Mouse (Mus musculus): ENCODE results near the gene Setd1b. TPM values are rescaled to one million over a fixed set of nuclear protein-coding genes. Genes with fewer than 3 reads are reported as not detected.

Setd1b gene
- polyA plus RNA-seq, 1 experiment from 2014 or later = 13.6 TPM

DNA sequence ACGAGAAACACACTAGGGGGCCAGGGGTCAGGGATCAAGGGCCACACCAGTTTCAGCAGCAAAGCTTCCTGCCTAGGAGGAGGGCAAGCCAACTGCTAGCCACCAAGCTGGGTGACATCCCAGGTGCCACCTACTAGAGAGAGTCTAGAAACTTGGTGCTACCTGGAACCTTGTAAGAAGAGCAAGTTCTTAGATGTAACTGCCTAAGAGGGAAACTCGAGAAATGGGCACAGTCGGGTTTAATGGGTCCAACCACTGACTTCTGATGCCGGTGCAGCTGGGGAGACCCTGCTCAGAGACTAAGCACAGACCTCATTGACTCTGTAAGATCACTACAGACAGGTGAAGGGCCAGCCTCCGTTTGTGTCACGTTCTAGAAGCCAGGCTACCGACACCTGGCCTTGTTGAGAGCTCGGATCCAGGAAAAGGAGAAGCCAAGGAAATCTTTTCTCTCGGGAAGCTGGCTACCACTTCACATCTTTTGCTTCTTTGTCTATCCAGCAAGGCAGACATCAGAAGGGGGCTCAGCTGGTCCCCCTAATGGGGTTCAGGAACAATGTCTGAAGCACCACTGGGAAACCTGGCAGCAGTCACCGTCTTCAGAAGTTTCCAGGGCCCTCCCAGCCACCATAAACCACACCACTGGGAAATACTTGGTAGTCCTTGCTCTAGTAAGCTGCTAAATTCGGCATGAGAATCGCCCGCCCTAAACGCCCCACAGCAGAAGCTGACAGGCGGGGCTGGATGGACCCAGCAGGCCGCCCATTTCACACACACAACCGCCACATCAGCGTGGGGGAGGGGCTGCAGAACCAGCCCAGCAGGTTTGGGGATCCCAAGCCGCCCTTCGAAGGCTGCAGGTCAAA lies 4.7 kb upstream of the Setd1b start:
- no peaks in the 10 kb centered on the region for H3K27me3 ChIP-seq
- peak overlapping the region; percentile 81 for H3K4me3 ChIP-seq (replicated peaks)
- peaks cover 61% of the 10 kb centered on the region for H3K4me1 ChIP-seq
- H3K9ac ChIP-seq = peak overlapping the region; percentile 99
- peak overlapping the region; percentile 100 for H3K4me2 ChIP-seq
- under 1% methylated on average over 20 of the region's 20 CpGs for WGBS
- ATAC-seq (ENCODE audit: low FRiP score) = no peak
- peaks cover 16% of the 10 kb centered on the region for H3K36me3 ChIP-seq (replicated peaks)
- peak overlapping the region; percentile 100 for H3K27ac ChIP-seq
- H3K9me3 ChIP-seq = no peaks in the 10 kb centered on the region

DNA sequence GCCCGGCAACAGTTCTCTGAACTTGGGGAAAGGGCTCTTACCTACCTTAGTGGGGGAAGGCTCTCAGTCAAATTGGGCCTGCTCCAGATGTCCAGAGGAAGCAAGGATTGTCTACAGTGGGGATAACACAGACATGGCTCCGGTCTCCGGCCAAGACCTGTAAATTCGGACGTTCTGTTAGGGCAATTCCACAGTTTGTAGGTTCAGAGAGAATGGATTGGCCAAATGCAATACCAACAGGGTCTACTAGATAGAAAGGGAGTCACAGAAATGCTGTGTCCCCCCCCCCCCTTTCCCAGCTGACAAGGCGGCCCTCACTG lies 4.1 kb upstream of the Setd1b start:
- peak overlapping the region; percentile 99 for H3K9ac ChIP-seq
- peaks cover 55% of the 10 kb centered on the region for H3K4me1 ChIP-seq
- peaks cover 16% of the 10 kb centered on the region for H3K36me3 ChIP-seq (replicated peaks)
- peak overlapping the region; percentile 100 for H3K4me2 ChIP-seq
- ATAC-seq (ENCODE audit: low FRiP score) = no peak
- 0% methylated on average over 6 of the region's 6 CpGs for WGBS
- H3K4me3 ChIP-seq (replicated peaks) = peak overlapping the region; percentile 81
- no peaks in the 10 kb centered on the region for H3K9me3 ChIP-seq
- no peaks in the 10 kb centered on the region for H3K27me3 ChIP-seq
- peak overlapping the region; percentile 100 for H3K27ac ChIP-seq

DNA sequence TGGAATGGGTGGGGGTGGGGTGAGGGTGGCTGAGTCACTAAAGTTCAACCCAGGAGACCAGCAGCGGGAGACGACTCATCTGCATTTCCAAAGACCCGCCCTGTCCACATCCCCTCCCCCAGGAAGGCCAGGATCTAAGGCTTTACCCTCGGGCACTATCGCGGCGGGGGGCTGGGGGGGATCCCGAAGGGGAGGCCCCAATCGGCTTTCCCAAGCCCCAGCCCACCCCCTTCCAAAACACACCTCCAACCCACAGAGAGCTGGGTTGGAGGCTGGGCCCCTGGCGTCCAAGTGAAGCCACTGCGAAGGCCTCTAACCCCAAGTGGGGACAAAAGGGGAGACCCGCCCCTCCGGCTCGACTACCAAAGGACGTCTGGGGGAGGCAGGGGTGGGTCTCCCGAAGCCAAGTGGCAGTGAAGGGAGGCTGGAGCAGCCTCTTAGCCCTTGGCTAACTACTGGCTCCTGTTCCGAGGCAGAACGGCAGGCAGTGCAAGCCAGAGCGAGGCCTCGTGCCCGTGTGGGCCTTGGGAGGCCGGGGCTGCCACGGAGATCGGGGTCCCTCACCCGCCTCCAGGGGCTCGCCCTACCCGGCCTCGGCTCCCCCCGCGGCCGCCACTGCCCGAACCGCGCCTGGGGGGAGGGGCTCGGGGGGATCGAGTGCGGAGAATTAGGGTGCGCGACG lies 3.6 kb upstream of the Setd1b start:
- H3K27ac ChIP-seq = peak overlapping the region; percentile 100
- ATAC-seq (ENCODE audit: low FRiP score) = peak; percentile 49
- no peaks in the 10 kb centered on the region for H3K27me3 ChIP-seq
- H3K9ac ChIP-seq = peak overlapping the region; percentile 99
- WGBS = under 1% methylated on average over 34 of the region's 40 CpGs
- peaks cover 50% of the 10 kb centered on the region for H3K4me1 ChIP-seq
- peak overlapping the region; percentile 100 for H3K4me2 ChIP-seq
- peak overlapping the region; percentile 81 for H3K4me3 ChIP-seq (replicated peaks)
- H3K9me3 ChIP-seq = no peaks in the 10 kb centered on the region
- peaks cover 16% of the 10 kb centered on the region for H3K36me3 ChIP-seq (replicated peaks)

DNA sequence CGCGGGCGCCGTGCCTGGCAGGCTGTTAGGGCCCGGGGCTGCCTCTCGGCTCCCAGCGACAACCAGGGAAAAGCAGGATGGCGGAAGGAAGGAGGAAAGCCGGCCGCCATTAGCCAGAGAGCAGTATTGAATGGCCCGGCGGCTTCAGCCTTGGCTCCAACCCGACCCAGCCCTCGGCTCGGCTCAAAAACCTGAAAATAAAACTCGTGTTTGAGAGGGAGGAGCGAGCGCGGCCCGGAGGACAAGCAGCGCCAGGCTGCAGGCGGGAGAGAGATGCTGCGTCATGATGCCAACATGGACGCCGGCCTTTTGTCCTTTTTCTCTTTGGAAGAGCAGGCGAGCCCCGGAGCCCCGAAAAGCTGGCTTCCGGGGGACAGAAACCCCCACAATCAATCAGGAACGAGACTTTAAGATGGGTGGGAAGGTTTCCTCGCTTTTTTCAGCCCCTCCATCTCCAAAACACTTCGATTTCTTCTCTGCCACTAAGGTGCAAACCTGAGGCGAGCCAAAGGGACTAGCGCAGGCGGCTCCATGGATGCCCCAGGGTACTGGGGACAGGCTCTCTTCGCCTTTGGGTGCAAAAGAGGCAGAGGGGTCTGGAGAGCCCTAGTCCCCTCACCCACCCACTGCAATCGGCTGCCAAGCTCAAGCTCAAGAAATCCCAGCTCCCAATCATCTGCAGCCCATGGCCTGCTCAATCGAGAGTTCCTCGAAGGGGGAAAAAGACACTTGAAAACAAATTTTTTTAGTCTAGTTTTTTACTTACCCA lies 2.9 kb upstream of the Setd1b start:
- peak overlapping the region; percentile 100 for H3K4me2 ChIP-seq
- peaks cover 16% of the 10 kb centered on the region for H3K36me3 ChIP-seq (replicated peaks)
- peak overlapping the region; percentile 81 for H3K4me3 ChIP-seq (replicated peaks)
- ATAC-seq (ENCODE audit: low FRiP score) = no peak
- peak overlapping the region; percentile 99 for H3K9ac ChIP-seq
- peaks cover 49% of the 10 kb centered on the region for H3K4me1 ChIP-seq
- under 1% methylated on average over 39 of the region's 39 CpGs for WGBS
- peak overlapping the region; percentile 100 for H3K27ac ChIP-seq
- H3K9me3 ChIP-seq = no peaks in the 10 kb centered on the region
- H3K27me3 ChIP-seq = no peaks in the 10 kb centered on the region

DNA sequence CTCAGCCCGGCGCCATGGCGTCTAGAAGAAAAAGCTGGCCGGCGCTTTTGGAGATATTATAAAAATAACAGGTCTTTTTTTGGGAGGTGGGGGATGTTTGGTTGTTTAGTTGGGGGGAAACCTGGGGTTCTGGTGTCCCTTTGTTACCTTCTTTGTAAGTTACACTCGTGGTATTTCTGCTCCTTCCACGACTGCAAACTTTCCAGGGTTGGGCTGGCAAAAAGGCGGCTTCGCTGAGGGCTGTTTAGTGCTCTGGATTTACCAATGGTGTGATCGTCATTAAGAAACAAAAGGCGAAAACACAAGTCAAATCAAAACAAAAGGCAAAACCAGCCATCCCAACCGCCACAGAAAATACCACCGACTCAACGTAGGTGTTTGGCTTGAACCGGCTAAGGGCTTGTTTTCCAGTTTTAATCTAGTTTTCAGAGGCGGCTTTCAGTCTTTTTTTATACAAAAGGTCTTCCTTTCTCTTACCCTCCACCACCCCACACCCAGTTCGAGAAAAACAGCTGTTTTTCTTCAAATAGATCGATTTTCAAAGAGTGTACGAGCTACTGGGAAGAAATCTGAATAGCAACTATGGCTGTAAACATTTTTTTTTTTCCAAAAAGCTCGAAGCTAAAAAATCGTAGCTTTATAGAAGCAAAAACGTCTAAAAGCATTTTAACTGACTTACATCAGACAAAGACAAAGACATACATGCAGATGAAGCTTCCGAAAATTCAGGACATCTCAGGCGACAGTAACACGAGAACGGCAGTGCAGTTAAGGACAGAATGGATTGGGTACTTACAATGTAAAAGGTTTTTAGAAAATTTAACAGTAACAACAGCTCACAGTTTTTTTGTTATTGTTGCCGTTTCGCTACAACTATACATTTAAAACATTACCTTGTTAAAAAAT lies 2.0 kb upstream of the Setd1b start:
- ATAC-seq (ENCODE audit: low FRiP score) = no peak
- Histone ChIP-seq H3K27ac (peak overlapping the region; percentile 100), H3K4me1 (peaks cover 49% of the 10 kb centered on the region), H3K4me2 (peak overlapping the region; percentile 100), H3K9ac (peak overlapping the region; percentile 99), H3K36me3 (replicated peaks) (peaks cover 13% of the 10 kb centered on the region; the same call in 1 of the 2 replicates), H3K27me3 (no peaks in the 10 kb centered on the region), H3K4me3 (replicated peaks) (peak overlapping the region; percentile 81), H3K9me3 (no peaks in the 10 kb centered on the region)
- WGBS = under 1% methylated on average over 28 of the region's 28 CpGs

DNA sequence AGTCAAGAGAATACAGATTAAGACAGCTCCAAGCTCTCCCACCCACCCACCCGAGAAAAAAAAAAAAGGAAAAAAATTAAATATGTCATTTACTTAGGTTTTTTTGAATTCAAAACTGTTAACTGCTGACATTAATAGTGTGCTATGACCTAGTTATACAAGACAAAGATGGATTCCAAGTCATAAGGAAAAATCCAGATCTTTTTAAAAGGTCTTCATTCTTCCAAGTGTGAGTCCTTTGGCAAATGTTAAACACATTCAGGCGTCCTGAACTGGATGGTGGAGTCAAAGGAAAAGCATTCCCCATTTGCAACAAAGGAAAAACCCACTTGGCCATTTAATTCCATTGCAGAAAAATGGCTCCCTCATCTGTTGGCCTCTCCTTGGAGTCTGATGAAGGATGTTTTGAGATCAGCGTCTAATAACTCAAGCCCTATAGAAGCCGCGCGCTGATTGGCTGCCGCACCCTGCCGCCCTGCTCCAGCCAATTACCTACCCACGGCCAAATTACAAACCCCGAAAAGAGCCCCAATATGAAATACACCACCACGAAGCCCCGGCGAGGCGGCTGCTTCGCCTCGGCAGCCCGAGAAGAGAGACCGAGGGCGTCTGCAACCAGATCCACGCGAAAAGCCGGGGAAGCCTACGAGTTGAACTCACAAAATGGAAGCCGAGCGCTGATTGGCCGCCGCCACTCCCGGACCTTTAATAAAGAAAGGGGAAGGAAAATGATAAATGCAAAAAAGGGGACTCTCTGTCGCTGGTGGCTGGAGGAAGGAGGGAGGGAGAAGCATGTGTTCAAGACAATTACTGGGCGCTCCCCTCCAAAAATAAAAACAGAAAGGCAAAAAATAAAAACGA lies 1.1 kb upstream of the Setd1b start:
- Histone ChIP-seq H3K4me3 (replicated peaks) (peak overlapping the region; percentile 81), H3K9ac (peak overlapping the region; percentile 99), H3K27me3 (no peaks in the 10 kb centered on the region), H3K9me3 (no peaks in the 10 kb centered on the region), H3K27ac (peak overlapping the region; percentile 100), H3K4me1 (peaks cover 49% of the 10 kb centered on the region), H3K4me2 (peak overlapping the region; percentile 100), H3K36me3 (replicated peaks) (peaks cover 14% of the 10 kb centered on the region)
- WGBS = 0% methylated on average over 31 of the region's 31 CpGs
- peak; percentile 72 for ATAC-seq (ENCODE audit: low FRiP score)

DNA sequence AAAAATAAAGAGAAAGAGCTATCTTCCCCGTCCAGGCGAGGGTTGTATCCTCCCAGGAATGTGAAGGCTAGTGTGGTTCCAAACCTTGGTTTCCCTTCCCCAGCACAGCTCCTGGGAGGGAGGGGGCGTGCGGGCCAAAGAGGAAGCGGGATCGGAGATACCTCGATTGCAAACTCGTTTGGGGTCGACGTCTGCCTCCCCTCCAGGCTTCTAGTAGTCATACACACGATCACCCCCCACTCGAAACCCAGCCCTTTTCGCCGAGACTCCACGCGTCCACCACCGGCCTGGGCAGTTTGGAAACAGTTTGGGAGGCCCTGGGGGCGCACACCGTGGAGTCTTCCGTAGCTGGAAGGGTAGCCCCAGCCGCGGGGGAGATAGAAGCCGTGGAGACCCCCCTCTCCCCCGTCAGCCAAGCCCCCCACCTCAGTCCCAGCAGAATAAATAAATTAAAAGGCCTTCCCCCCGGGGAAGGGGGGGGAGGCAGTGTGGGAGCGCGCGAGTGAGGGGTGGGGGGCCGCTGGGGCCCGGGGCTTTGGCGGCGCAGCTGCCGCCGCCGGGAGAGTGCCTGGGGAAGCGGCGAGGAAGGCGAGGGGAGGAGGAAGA lies 335 bp upstream of the Setd1b start:
- Histone ChIP-seq H3K4me1 (peaks cover 48% of the 10 kb centered on the region), H3K36me3 (replicated peaks) (peaks cover 21% of the 10 kb centered on the region), H3K27me3 (no peaks in the 10 kb centered on the region), H3K4me2 (peak overlapping the region; percentile 100), H3K27ac (peak overlapping the region; percentile 100), H3K4me3 (replicated peaks) (peak overlapping the region; percentile 81), H3K9me3 (no peaks in the 10 kb centered on the region), H3K9ac (peak overlapping the region; percentile 99)
- under 1% methylated on average over 37 of the region's 38 CpGs for WGBS
- ATAC-seq (ENCODE audit: low FRiP score) = peak; percentile 13

DNA sequence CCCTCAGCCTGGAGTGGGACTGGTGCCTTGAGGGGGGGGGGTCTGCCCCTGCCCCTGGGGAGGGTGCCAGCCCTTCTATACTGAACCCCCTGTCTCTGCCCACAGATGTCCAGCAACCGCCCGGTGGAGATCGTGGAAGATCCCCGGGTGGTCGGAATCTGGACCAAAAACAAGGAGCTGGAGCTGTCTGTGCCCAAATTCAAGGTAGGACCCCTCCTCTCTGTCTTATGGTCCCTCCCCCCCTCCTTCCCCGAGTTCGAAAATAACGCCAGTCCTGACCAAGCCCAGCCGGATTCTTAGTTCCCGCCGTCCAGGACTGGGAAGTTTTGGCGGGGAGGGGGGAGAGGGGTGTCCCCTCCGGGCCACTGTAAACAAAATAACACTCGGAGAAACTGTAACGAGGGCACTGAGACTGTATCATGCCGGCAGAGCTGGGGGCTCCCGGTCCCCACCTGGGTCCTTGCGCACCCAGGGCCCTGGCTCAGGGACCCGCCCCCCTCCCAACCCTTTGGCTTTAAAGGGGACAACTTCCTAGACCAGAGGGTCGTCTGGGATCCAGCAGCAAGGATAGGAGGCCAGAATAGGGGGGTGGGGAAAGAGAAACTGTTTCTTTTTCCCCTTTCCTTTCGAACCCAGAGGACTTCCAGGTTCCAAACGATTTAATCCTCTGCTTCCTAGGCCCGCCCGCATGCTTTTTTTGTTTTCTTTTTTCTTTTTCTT lies 1.4 kb downstream of the Setd1b start:
- no peaks in the 10 kb centered on the region for H3K9me3 ChIP-seq
- peak overlapping the region; percentile 81 for H3K4me3 ChIP-seq (replicated peaks)
- H3K27ac ChIP-seq = peak overlapping the region; percentile 100
- H3K27me3 ChIP-seq = no peaks in the 10 kb centered on the region
- peaks cover 33% of the 10 kb centered on the region for H3K36me3 ChIP-seq (replicated peaks)
- ATAC-seq (ENCODE audit: low FRiP score) = no peak
- WGBS = 1% methylated on average over 24 of the region's 24 CpGs
- H3K4me2 ChIP-seq = peak overlapping the region; percentile 100
- peaks cover 43% of the 10 kb centered on the region for H3K4me1 ChIP-seq
- peak overlapping the region; percentile 99 for H3K9ac ChIP-seq

DNA sequence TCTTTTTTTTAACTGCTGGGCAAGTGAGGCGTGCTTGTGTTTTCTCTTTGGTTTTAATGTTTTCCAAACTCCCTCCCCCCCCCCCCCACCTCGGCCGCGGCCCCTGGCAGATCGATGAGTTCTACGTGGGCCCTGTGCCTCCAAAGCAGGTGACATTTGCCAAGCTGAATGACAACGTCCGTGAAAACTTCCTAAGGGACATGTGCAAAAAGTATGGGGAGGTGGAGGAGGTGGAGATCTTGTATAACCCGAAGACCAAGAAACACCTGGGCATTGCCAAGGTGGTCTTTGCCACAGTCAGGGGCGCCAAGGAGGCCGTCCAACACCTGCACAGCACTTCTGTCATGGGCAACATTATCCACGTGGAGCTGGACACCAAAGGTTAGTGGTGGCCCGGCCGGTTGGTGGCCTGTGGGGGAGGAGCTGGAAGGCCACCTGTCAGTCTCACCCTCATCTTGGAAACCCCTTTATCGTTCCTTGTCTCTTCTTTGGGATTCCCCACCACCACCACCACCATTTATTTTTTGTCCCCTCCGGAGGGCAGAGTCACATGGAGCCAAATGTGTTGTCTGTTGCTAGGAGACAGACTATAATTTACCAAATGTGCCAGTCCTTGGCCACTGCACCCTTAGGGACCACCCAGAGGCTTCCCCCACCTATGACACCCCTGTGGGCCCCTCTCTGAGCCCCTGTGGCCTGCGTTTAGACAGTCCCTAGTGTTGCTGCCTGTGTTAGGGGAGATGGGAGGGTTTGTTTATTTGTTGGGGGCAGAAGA lies 2.2 kb downstream of the Setd1b start:
- peak overlapping the region; percentile 99 for H3K9ac ChIP-seq
- H3K9me3 ChIP-seq = no peaks in the 10 kb centered on the region
- peak overlapping the region; percentile 100 for H3K4me2 ChIP-seq
- no peaks in the 10 kb centered on the region for H3K27me3 ChIP-seq
- ATAC-seq (ENCODE audit: low FRiP score) = no peak
- peaks cover 40% of the 10 kb centered on the region for H3K36me3 ChIP-seq (replicated peaks)
- H3K27ac ChIP-seq = no peak overlapping the region
- H3K4me1 ChIP-seq = peaks cover 50% of the 10 kb centered on the region
- peak overlapping the region; percentile 81 for H3K4me3 ChIP-seq (replicated peaks)
- 4% methylated on average over 17 of the region's 17 CpGs for WGBS

Data from forebrain, embryonic 12.5 days (tissue).